Mouse (Mus musculus): ENCODE results near the gene Gnb1l. TPM values are rescaled to one million over a fixed set of nuclear protein-coding genes. Genes with fewer than 3 reads are reported as not detected.

The Gnb1l gene
- polyA plus RNA-seq, 1 experiment from 2014 or later = 13.3 TPM

DNA sequence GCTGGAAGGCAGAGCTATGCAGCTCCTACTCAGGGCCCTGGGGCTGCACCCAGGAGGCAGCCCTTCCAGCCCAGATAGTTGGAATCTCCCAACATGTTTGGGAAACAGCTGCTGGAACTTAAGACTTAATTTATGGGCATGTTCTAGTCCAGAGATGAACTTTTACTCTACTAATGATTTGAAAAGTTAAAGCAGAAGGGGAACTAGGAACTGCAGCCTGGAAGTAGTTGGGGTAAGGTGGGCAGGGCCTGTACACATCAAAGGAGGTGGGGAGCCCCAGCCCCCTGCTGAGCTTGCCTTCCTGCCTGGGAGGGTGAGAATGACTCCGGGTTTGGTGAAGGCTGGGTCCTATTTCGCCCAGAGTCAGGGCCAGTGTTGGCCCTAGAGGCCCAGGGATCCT is 56.2 kb downstream of the Gnb1l start:
- H3K36me3 ChIP-seq (ENCODE audit: control insufficient read depth, insufficient read depth, low read length) = no peaks in the 10 kb centered on the region
- WGBS = 56% methylated on average over 2 of the region's 2 CpGs
- no peaks in the 10 kb centered on the region for H3K4me1 ChIP-seq (ENCODE audit: control insufficient read depth, insufficient read depth, low read length)
- H3K9ac ChIP-seq (ENCODE audit: low read depth, low read length) = no peak overlapping the region
- no peaks in the 10 kb centered on the region for H3K27me3 ChIP-seq (replicated peaks; ENCODE audit: control insufficient read depth, insufficient read depth, low read length)
- ATAC-seq = no peak
- no peak overlapping the region for H3K4me3 ChIP-seq (ENCODE audit: low read length)
- no peaks in the 10 kb centered on the region for H3K9me3 ChIP-seq (ENCODE audit: control insufficient read depth, low read length)
- H3K4me2 ChIP-seq (ENCODE audit: low read depth, low read length) = no peak overlapping the region
- H3K27ac ChIP-seq (ENCODE audit: low read length) = no peak overlapping the region

GRCm38 (mm10) chr16:18555235-18555935 is 56.9 kb downstream of the Gnb1l start:
- no peak for ATAC-seq
- H3K4me3 ChIP-seq (ENCODE audit: low read length) = no peak overlapping the region
- 52% methylated on average over 17 of the region's 17 CpGs for WGBS

DNA sequence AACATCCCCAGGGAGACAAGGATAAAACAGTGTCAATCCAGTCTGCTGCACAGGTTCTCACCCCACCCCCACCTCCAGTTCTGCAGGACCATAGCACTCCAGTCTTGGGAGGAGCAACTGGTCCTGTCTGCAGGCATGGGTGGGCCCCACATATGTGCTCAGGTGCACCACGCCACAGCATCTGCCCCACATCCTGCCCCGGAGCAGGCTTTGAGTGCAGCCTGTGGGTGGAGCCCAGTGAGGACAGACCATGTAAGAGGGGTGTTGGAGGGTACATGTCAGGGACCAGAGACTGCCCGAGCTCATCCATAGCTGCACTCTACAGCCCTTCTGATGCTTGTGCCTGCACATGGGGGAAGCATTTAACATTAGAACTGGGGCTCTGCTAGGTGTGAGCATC is 57.9 kb downstream of the Gnb1l start:
- WGBS = 80% methylated on average over 3 of the region's 3 CpGs

More at GRCm38 (mm10) chr16:18555235-18555935, 56.9 kb downstream of the Gnb1l start:
- Histone ChIP-seq H3K9ac (ENCODE audit: low read depth, low read length) (no peak overlapping the region), H3K4me2 (ENCODE audit: low read depth, low read length) (no peak overlapping the region), H3K27me3 (replicated peaks; ENCODE audit: control insufficient read depth, insufficient read depth, low read length) (no peaks in the 10 kb centered on the region), H3K4me1 (ENCODE audit: control insufficient read depth, insufficient read depth, low read length) (no peaks in the 10 kb centered on the region), H3K9me3 (ENCODE audit: control insufficient read depth, low read length) (no peaks in the 10 kb centered on the region), H3K27ac (ENCODE audit: low read length) (no peak overlapping the region), H3K36me3 (ENCODE audit: control insufficient read depth, insufficient read depth, low read length) (no peaks in the 10 kb centered on the region)

GRCm38 (mm10) chr16:18564472-18564871 is 66.0 kb downstream of the Gnb1l start:
- no peak overlapping the region for H3K4me2 ChIP-seq (ENCODE audit: low read depth, low read length)

More for the DNA sequence above, 57.9 kb downstream of the Gnb1l start:
- no peaks in the 10 kb centered on the region for H3K27me3 ChIP-seq (replicated peaks; ENCODE audit: control insufficient read depth, insufficient read depth, low read length)
- H3K36me3 ChIP-seq (ENCODE audit: control insufficient read depth, insufficient read depth, low read length) = no peaks in the 10 kb centered on the region
- H3K4me2 ChIP-seq (ENCODE audit: low read depth, low read length) = no peak overlapping the region
- H3K27ac ChIP-seq (ENCODE audit: low read length) = no peak overlapping the region
- no peak for ATAC-seq
- no peak overlapping the region for H3K4me3 ChIP-seq (ENCODE audit: low read length)
- H3K4me1 ChIP-seq (ENCODE audit: control insufficient read depth, insufficient read depth, low read length) = no peaks in the 10 kb centered on the region
- H3K9me3 ChIP-seq (ENCODE audit: control insufficient read depth, low read length) = no peaks in the 10 kb centered on the region
- no peak overlapping the region for H3K9ac ChIP-seq (ENCODE audit: low read depth, low read length)

DNA sequence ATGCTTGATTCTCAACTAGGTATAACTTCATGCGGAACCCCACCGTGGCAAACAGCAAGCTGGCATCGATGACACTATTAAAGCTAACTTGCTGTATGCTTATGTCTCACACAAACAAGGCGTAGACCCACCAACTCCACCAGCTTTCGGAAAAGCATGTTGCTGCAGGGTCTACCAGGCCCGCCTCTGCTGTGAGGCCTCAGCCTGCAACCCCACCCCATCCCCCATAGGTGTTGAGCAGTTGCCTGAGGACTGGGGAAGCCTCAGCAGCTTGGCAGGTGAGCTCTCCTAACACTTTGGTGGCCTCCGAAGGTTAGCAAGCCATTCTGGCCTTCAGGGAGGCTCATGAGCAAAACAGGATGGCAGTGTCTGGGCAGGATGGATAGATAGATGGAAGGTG is 70.1 kb downstream of the Gnb1l start:
- WGBS = 83% methylated on average over 7 of the region's 7 CpGs
- H3K4me2 ChIP-seq (ENCODE audit: low read depth, low read length) = no peak overlapping the region
- H3K4me1 ChIP-seq (ENCODE audit: control insufficient read depth, insufficient read depth, low read length) = no peaks in the 10 kb centered on the region
- H3K4me3 ChIP-seq (ENCODE audit: low read length) = no peak overlapping the region
- no peaks in the 10 kb centered on the region for H3K9me3 ChIP-seq (ENCODE audit: control insufficient read depth, low read length)
- no peak overlapping the region for H3K9ac ChIP-seq (ENCODE audit: low read depth, low read length)
- H3K27ac ChIP-seq (ENCODE audit: low read length) = no peak overlapping the region
- no peaks in the 10 kb centered on the region for H3K27me3 ChIP-seq (replicated peaks; ENCODE audit: control insufficient read depth, insufficient read depth, low read length)
- no peaks in the 10 kb centered on the region for H3K36me3 ChIP-seq (ENCODE audit: control insufficient read depth, insufficient read depth, low read length)
- no peak for ATAC-seq

More at GRCm38 (mm10) chr16:18564472-18564871, 66.0 kb downstream of the Gnb1l start:
- Histone ChIP-seq H3K27me3 (replicated peaks; ENCODE audit: control insufficient read depth, insufficient read depth, low read length) (no peaks in the 10 kb centered on the region), H3K27ac (ENCODE audit: low read length) (no peak overlapping the region), H3K9me3 (ENCODE audit: control insufficient read depth, low read length) (no peaks in the 10 kb centered on the region), H3K4me1 (ENCODE audit: control insufficient read depth, insufficient read depth, low read length) (no peaks in the 10 kb centered on the region), H3K9ac (ENCODE audit: low read depth, low read length) (no peak overlapping the region), H3K36me3 (ENCODE audit: control insufficient read depth, insufficient read depth, low read length) (no peaks in the 10 kb centered on the region), H3K4me3 (ENCODE audit: low read length) (no peak overlapping the region)
- WGBS = 81% methylated on average over 2 of the region's 2 CpGs
- ATAC-seq = no peak

DNA sequence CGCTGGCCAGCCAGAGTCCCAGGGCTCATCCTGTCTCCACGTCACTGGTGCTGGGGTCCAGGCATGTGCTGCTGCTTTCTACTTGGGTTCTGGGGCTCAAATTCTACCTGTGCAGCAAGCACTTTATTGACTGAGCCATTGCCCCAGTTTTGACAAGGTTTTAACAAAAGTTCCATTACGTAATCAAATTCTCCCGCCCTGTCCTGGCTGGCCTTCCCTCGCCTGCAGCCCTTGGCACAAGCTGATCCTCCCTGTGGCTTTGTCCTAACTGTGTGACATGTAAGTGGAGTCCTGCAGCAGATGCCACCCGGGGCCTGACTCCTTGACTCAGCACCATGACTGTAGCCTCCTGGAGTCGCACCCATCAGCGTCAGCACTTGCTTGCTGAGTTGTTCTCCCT is 75.7 kb downstream of the Gnb1l start:
- Histone ChIP-seq H3K9ac (ENCODE audit: low read depth, low read length) (no peak overlapping the region), H3K4me2 (ENCODE audit: low read depth, low read length) (no peak overlapping the region), H3K27ac (ENCODE audit: low read length) (no peak overlapping the region), H3K4me3 (ENCODE audit: low read length) (no peak overlapping the region), H3K9me3 (ENCODE audit: control insufficient read depth, low read length) (no peaks in the 10 kb centered on the region), H3K36me3 (ENCODE audit: control insufficient read depth, insufficient read depth, low read length) (no peaks in the 10 kb centered on the region), H3K4me1 (ENCODE audit: control insufficient read depth, insufficient read depth, low read length) (no peaks in the 10 kb centered on the region), H3K27me3 (replicated peaks; ENCODE audit: control insufficient read depth, insufficient read depth, low read length) (peaks cover 4% of the 10 kb centered on the region; the same call in 1 of the 2 replicates)
- WGBS = 70% methylated on average over 8 of the region's 8 CpGs
- no peak for ATAC-seq

DNA sequence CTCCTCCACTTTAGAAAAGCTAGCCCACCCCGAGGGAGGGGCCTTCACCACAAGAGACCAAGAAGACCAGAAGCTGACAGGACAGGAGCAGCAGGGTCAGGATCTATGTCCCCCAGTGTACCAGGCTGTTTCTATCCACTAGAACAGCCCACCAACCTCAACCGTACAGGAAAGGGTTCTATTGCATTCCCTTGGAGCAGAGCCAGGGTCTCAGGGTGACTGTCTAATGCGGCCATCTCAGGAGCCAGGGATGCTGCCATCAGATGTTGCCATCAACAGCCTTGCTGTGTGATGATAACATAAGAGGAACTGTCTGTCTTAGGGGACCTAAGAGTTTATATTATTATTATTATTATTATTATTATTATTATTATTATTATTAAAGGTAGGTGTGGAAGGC is 78.6 kb downstream of the Gnb1l start:
- no peaks in the 10 kb centered on the region for H3K36me3 ChIP-seq (ENCODE audit: control insufficient read depth, insufficient read depth, low read length)
- H3K27me3 ChIP-seq (replicated peaks; ENCODE audit: control insufficient read depth, insufficient read depth, low read length) = peaks cover 33% of the 10 kb centered on the region
- H3K4me3 ChIP-seq (ENCODE audit: low read length) = no peak overlapping the region
- peaks cover 10% of the 10 kb centered on the region for H3K4me1 ChIP-seq (ENCODE audit: control insufficient read depth, insufficient read depth, low read length)
- no peak for ATAC-seq
- H3K27ac ChIP-seq (ENCODE audit: low read length) = no peak overlapping the region
- no peak overlapping the region for H3K9ac ChIP-seq (ENCODE audit: low read depth, low read length)
- 54% methylated on average over 3 of the region's 3 CpGs for WGBS
- no peak overlapping the region for H3K4me2 ChIP-seq (ENCODE audit: low read depth, low read length)
- no peaks in the 10 kb centered on the region for H3K9me3 ChIP-seq (ENCODE audit: control insufficient read depth, low read length)

DNA sequence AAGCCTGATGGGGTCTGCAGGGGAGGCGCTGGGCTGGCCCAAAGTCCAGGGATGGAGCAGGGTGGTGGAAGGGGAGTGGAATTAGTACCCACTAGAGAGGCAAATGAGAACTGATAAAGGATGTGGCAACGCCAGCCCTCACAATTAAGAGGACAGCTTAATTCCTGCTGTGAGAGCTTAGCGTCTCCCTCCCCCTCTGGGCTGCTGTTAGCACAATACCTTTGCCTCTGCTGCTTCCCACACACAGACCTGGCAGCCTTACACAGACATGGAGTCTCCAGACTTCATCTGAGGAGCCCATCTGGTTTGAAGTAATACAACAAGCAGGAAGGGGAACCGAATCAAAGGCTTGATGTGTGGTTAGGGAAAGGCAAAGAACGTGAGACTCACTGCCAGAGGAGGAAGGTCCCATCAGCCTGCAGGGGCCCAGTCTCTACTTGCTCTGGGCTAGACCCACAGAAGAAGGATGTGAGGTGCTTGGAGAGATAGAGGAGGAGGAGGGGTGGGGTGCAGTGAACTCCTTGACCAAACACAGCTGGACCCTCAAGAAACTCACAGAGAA is 79.2 kb downstream of the Gnb1l start:
- Histone ChIP-seq H3K27ac (ENCODE audit: low read length) (no peak overlapping the region), H3K9me3 (ENCODE audit: control insufficient read depth, low read length) (no peaks in the 10 kb centered on the region), H3K4me1 (ENCODE audit: control insufficient read depth, insufficient read depth, low read length) (peaks cover 16% of the 10 kb centered on the region), H3K27me3 (replicated peaks; ENCODE audit: control insufficient read depth, insufficient read depth, low read length) (peaks cover 39% of the 10 kb centered on the region), H3K4me2 (ENCODE audit: low read depth, low read length) (no peak overlapping the region), H3K9ac (ENCODE audit: low read depth, low read length) (no peak overlapping the region), H3K36me3 (ENCODE audit: control insufficient read depth, insufficient read depth, low read length) (no peaks in the 10 kb centered on the region), H3K4me3 (ENCODE audit: low read length) (no peak overlapping the region)
- 41% methylated on average over 5 of the region's 5 CpGs for WGBS
- no peak for ATAC-seq

DNA sequence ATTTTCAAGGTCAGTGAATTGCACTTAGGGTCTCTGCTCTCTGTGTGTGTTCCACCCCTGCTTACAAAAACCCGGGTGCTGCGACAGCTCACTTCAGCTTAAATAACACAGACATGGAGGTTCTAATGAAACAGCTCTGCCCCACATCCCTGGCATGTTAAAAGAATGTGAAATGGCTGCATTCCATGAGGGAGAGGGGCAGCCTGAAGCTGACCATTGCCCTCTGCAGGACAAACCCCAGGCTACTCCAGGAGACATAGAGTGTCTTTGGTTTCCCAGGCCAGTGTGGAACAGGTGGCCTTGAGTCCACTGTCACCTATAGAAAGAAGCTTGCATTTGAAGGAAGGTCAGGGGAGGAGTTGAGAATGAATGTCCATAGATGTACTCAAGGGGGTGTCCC is 81.9 kb downstream of the Gnb1l start:
- Histone ChIP-seq H3K4me2 (ENCODE audit: low read depth, low read length) (no peak overlapping the region), H3K27ac (ENCODE audit: low read length) (no peak overlapping the region), H3K9ac (ENCODE audit: low read depth, low read length) (no peak overlapping the region), H3K27me3 (replicated peaks; ENCODE audit: control insufficient read depth, insufficient read depth, low read length) (peaks cover 66% of the 10 kb centered on the region), H3K4me1 (ENCODE audit: control insufficient read depth, insufficient read depth, low read length) (peaks cover 16% of the 10 kb centered on the region), H3K4me3 (ENCODE audit: low read length) (no peak overlapping the region), H3K9me3 (ENCODE audit: control insufficient read depth, low read length) (no peaks in the 10 kb centered on the region), H3K36me3 (ENCODE audit: control insufficient read depth, insufficient read depth, low read length) (no peaks in the 10 kb centered on the region)
- 16% methylated on average over 2 of the region's 2 CpGs for WGBS
- no peak for ATAC-seq
